Mouse (Mus musculus) limb, embryonic 11.5 days (tissue): Measurements from ENCODE around the gene Jag1. TPM values are rescaled to one million over a fixed set of nuclear protein-coding genes. Genes with fewer than 3 reads are reported as not detected.

Experiments used
- ATAC-seq: fragments of 200-750 bp; cut with Nextera tagmentation; 2 replicates; pipeline ENCODE4 v1.8.0; 2017; ENCODE audit warnings: low read depth; ENCODE audit not compliant: insufficient number of reproducible peaks, low FRiP score, low TSS enrichment
- DNase-seq: peaks from one replicate; pipeline ENCODE4 v3.0.0-alpha.2; 2015; ENCODE audit warnings: low spot score
- H3K27ac ChIP-seq: fragments of 300-500 bp; sonication (generic); replicated peaks from 2 replicates; pipeline ENCODE4 v1.5.1; 2014; ENCODE audit warnings: low read depth, mild to moderate bottlenecking, low read length
- H3K27me3 ChIP-seq: fragments of 300-500 bp; sonication (generic); 2 replicates; pipeline ENCODE4 v1.6.1; 2014; ENCODE audit warnings: mild to moderate bottlenecking, low read length, mixed read lengths; ENCODE audit not compliant: control insufficient read depth, insufficient read depth
- H3K36me3 ChIP-seq: fragments of 300-500 bp; sonication (generic); 2 replicates; pipeline ENCODE4 v1.6.1; 2014; ENCODE audit warnings: mild to moderate bottlenecking, low read length, moderate library complexity, mixed read lengths; ENCODE audit not compliant: control insufficient read depth, insufficient read depth
- H3K4me1 ChIP-seq: fragments of 300-500 bp; sonication (generic); 2 replicates; pipeline ENCODE4 v1.6.1; 2014; ENCODE audit warnings: low read length, mixed read lengths; ENCODE audit not compliant: control insufficient read depth, insufficient read depth
- H3K4me2 ChIP-seq: fragments of 300-500 bp; sonication (generic); 2 replicates; pipeline ENCODE4 v1.6.1; 2014; ENCODE audit warnings: low read depth, mild to moderate bottlenecking, moderate library complexity; ENCODE audit not compliant: severe bottlenecking
- H3K4me3 ChIP-seq: fragments of 300-500 bp; sonication (generic); 2 replicates; pipeline ENCODE4 v1.5.1; 2014; ENCODE audit warnings: low read depth, low read length
- H3K9ac ChIP-seq: fragments of 300-500 bp; sonication (generic); 2 replicates; pipeline ENCODE4 v1.6.1; 2014; ENCODE audit warnings: mild to moderate bottlenecking, low read length
- H3K9me3 ChIP-seq: fragments of 300-500 bp; sonication (generic); 2 replicates; pipeline ENCODE4 v1.6.1; 2016; ENCODE audit warnings: low read length; ENCODE audit not compliant: control insufficient read depth
- WGBS: fragments of 180-500 bp; shearing (Covaris S2); extraction: QIAGEN DNeasy Blood & Tissue Kit; methylation state at CpG from one replicate; pipeline ENCODE4 v1.1.7; 2014; 5-methylcytosine and 5-hydroxymethylcytosine counted together
- polyA plus RNA-seq: library from polyadenylated mRNA; unstranded; fragments of >200 nt; fragmentation: Nextera tagmentation; extraction: Ambion mirVana; gene quantifications from 2 replicates; pipeline ENCODE4 v1.2.1, GENCODE M21; 2014

Jag1 gene
- polyA plus RNA-seq, 1 experiment from 2014 or later = 23.3 TPM

DNA sequence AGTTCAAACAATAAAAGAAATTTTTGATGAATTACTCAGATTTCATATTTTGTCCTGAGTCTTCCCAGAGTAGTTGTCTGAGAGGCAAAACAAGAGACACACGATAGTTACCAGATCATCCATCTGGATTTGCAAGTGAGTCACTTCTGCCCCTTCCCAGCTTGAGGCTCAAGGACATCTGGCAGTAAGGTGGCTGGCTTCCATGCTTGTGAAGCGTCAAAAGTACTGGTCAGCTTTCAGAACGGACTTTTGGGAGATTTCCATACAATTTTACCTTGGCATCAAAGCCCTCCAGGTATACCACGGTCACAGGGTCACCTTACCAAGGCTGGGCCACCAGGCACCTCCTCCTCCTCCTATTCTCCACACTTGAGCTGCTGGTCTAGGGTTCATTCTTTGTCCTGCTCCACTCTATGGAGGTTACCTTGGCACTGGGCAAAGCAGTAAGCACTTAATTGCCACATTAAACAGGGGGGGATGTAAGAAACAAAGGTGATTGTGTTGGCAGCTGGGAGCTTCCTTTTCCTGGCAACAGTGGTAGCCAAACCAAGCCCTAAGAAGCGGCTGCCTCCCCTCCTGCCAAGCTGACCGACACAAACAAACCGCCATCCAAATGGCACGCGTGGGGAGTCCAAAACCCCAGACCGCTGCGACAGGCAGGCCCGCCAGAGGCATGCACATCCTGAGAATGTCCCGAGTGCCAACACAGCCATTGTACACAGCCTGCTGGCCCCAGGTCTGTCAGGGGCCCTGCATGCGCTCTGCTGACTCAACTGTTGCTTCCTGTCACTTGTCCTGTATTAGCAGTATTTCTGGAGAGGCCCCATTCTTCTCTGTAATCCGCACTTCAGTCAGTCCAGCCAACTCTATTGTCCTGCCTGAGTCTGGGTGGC, 6.9 kb downstream of the Jag1 start:
- Histone ChIP-seq H3K27ac (no peak overlapping the region), H3K4me3 (no peak overlapping the region)
- 76% methylated on average over 15 of the region's 15 CpGs for WGBS

DNA sequence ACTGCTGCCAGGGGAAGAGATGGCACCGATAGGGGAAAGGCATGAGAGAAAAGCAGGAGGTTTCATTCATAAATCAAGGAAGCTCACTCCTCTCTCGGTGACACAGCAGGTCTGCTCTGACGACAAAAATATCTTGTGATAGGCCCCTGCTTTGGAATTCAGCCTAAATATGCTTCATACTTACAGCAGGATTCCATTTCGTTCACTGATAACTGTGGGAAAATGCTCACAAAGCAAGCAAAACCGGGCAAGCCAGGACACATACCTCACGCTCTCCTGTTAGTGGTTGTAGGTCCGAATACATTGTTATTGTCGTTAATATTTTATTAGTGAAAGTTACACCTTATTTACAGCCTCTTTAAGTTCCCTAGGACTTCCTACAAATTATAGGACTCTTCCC, 8.5 kb downstream of the Jag1 start:
- H3K4me3 ChIP-seq = no peak overlapping the region
- no peak overlapping the region for H3K27ac ChIP-seq
- H3K36me3 ChIP-seq = peaks cover 2% of the 10 kb centered on the region; the same call in 1 of the 2 replicates
- no peak overlapping the region for H3K9ac ChIP-seq
- H3K27me3 ChIP-seq = no peaks in the 10 kb centered on the region
- WGBS = 66% methylated on average over 8 of the region's 8 CpGs
- peaks cover 24% of the 10 kb centered on the region for H3K4me1 ChIP-seq
- H3K4me2 ChIP-seq = no peak overlapping the region
- no peaks in the 10 kb centered on the region for H3K9me3 ChIP-seq
- DNase-seq (no peak), ATAC-seq (no peak)

More for the DNA sequence above, 6.9 kb downstream of the Jag1 start:
- no peaks in the 10 kb centered on the region for H3K9me3 ChIP-seq
- DNase-seq (no peak), ATAC-seq (no peak)
- H3K27me3 ChIP-seq = no peaks in the 10 kb centered on the region
- H3K36me3 ChIP-seq = no peaks in the 10 kb centered on the region
- H3K9ac ChIP-seq = no peak overlapping the region
- no peak overlapping the region for H3K4me2 ChIP-seq
- peaks cover 29% of the 10 kb centered on the region for H3K4me1 ChIP-seq

DNA sequence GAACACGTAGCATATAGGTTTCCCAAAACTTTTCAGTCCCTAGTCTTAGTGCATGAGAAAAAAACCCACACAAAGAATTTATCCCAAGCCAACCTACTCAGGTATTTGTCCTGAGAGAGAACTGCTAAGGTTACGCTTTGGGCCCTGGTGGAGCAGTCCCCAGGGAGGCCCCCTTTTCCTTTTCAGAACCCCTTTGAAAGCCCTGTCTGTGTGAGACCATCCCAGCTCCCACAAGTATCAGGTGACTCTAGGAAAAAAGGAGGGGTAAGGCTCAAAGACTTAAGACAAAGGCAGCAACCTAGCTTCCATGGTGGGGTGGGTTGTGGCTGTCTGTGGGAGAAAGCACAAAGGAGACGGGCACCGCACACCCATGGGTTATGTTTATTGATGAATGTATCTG, 9.2 kb downstream of the Jag1 start:
- no peak overlapping the region for H3K4me2 ChIP-seq
- peaks cover 2% of the 10 kb centered on the region; the same call in 1 of the 2 replicates for H3K36me3 ChIP-seq
- no peaks in the 10 kb centered on the region for H3K27me3 ChIP-seq
- no peak overlapping the region for H3K9ac ChIP-seq
- H3K27ac ChIP-seq = no peak overlapping the region
- H3K4me1 ChIP-seq = peaks cover 22% of the 10 kb centered on the region
- ATAC-seq (no peak), DNase-seq (no peak)
- H3K9me3 ChIP-seq = no peaks in the 10 kb centered on the region
- 76% methylated on average over 4 of the region's 4 CpGs for WGBS
- no peak overlapping the region for H3K4me3 ChIP-seq

DNA sequence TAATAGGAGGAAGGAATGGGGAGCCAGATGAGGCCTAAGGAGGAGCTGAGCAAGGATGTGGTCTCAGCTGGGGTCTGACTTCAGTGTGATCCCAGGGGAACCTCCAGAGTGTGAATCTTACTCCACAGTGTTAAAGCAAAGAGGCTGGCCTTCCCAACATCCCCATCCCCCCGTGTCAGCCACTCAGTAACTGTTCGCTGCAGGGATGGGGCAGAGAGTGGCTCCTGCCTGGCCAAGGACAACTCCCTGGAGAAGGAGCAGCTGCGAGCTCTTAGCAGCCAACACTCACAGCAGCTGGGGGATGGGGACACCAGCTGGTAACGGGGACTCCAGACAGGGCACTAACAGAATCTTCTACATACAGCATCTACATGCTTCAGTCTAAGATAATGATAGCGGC, 15.4 kb downstream of the Jag1 start:
- no peak overlapping the region for H3K4me3 ChIP-seq
- DNase-seq (no peak), ATAC-seq (no peak)
- H3K4me1 ChIP-seq = peaks cover 19% of the 10 kb centered on the region
- no peak overlapping the region for H3K4me2 ChIP-seq
- 35% methylated on average over 5 of the region's 5 CpGs for WGBS
- no peaks in the 10 kb centered on the region for H3K27me3 ChIP-seq
- H3K36me3 ChIP-seq = peaks cover 3% of the 10 kb centered on the region
- no peak overlapping the region for H3K27ac ChIP-seq
- H3K9ac ChIP-seq = no peak overlapping the region
- H3K9me3 ChIP-seq = no peaks in the 10 kb centered on the region

DNA sequence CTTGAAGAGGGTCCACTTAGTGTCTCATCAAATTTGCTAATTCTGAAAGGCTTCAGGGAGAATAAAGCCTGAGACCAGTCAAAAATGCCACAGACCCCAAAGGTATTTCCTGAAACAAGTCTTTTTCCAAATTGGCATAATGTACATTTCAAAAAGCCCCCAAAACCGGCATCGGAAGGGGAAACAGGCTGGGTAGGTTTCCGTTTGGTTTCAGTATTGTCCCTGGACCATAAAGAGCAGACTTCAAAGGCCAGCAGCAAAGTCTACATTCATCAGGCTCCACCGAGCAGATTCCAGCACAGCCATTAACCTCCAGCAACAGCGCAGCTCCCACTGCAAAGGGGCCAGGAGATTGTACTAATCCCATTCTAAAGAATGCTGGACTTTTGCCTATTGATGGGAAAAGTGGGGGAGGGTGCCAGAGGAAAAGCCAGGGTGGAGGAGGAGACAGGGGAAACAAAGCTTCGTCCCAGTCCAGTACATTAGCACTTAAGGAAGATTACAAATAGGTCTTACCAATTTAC, 17.2 kb downstream of the Jag1 start:
- H3K9me3 ChIP-seq = no peaks in the 10 kb centered on the region
- no peak for ATAC-seq
- no peak overlapping the region for H3K9ac ChIP-seq
- no peak overlapping the region for H3K27ac ChIP-seq
- H3K4me1 ChIP-seq = peaks cover 19% of the 10 kb centered on the region
- 6% methylated on average over 6 of the region's 6 CpGs for WGBS
- H3K36me3 ChIP-seq = peaks cover 5% of the 10 kb centered on the region
- H3K4me2 ChIP-seq = no peak overlapping the region
- no peak for DNase-seq
- no peaks in the 10 kb centered on the region for H3K27me3 ChIP-seq
- H3K4me3 ChIP-seq = no peak overlapping the region

DNA sequence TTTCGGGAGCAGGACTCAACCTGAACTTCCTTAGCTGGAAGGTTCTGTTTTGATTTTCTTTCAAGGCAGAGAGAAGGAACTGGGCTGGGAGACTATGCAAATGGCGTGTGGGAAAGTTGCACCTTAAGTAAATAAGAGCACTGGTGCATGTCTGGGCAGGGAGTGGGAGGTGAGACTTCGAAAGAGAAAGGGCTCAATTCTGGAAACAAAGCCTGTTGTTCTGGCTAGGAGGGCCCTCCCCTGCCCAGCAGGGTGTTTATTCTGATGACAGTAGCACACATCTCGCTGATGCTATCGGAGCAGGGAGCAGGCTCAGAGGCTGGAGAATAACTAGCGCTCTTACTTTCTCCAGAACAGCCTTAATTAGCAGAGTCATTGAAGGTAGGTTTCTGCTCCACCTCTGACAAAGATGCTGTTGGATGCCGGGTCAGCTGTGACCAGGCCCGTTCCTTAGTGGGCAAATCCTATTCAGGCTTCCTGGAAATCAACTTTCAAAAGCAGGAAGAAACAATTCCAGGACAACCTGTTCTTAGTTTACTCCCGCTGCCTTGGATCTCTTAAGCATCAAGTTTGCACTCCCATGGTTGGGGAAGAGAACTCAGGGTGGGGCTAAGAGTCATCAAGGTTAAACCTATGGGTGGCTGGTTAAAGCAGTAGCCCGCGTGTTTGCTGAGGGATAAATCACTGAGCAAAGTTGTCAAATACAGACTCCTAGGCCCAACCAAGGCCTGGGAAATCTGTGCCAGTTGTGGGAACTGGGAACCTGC, 18.0 kb downstream of the Jag1 start:
- Histone ChIP-seq H3K4me2 (no peak overlapping the region), H3K4me1 (peaks cover 19% of the 10 kb centered on the region), H3K27ac (no peak overlapping the region; the same call in 1 of the 2 replicates), H3K4me3 (no peak overlapping the region), H3K9me3 (no peaks in the 10 kb centered on the region), H3K27me3 (no peaks in the 10 kb centered on the region), H3K9ac (no peak overlapping the region), H3K36me3 (peaks cover 4% of the 10 kb centered on the region)
- no peak for ATAC-seq
- 29% methylated on average over 11 of the region's 11 CpGs for WGBS
- DNase-seq = no peak

DNA sequence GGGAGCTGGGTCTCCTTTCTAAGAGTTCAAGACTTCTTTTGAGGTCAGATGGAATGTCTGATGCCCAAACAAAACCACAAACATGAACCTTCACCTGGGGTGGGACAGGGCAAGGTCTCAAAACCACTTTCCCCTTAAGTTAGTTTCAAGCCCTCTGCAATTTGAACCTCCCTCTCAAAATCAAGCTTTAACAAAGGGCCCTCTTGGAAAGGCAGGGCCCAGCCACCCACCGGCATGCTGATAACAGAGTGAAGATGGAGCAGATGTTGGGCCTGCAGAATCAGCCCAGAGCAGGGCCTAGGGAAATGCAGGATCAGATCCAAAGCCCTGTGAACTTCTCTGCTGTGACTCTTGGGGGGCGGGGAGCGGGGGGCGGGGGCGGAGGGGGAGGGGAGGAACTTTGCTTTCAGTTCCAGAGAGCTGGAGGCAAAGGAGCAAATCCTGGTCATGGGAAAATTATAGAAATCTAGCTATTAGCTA, 19.4 kb downstream of the Jag1 start:
- no peak overlapping the region for H3K4me3 ChIP-seq
- H3K4me1 ChIP-seq = peaks cover 19% of the 10 kb centered on the region
- no peaks in the 10 kb centered on the region for H3K9me3 ChIP-seq
- H3K27me3 ChIP-seq = no peaks in the 10 kb centered on the region
- ATAC-seq (no peak), DNase-seq (peak; percentile 42)
- no peak overlapping the region for H3K27ac ChIP-seq
- no peak overlapping the region for H3K9ac ChIP-seq
- 16% methylated on average over 5 of the region's 5 CpGs for whole genome bisulfite sequencing
- H3K4me2 ChIP-seq = no peak overlapping the region
- H3K36me3 ChIP-seq = peaks cover 2% of the 10 kb centered on the region; the same call in 1 of the 2 replicates

DNA sequence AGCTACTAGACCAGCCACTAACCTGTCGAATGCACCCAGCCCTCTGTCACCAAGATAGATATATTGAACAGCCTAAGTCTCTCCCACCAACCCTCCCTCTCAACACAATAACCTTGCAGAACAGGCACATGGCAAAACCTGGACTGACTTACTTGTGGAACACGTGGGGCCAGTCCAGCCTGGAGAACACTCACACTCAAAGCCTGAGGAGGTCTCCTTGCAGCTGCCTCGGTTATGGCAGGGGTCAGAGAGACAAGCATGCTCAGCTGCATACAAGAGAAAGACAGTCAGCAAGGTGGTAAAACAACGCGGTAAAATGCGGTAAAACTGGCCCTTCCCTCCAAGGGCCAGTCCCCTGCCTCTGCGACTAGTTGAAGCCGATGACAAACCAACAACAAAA, 22.1 kb downstream of the Jag1 start:
- ATAC-seq (no peak), DNase-seq (no peak)
- Histone ChIP-seq H3K27me3 (no peaks in the 10 kb centered on the region), H3K4me3 (no peak overlapping the region), H3K4me1 (peaks cover 13% of the 10 kb centered on the region), H3K9ac (no peak overlapping the region), H3K4me2 (no peak overlapping the region), H3K36me3 (peaks cover 2% of the 10 kb centered on the region; the same call in 1 of the 2 replicates), H3K9me3 (no peaks in the 10 kb centered on the region), H3K27ac (no peak overlapping the region)
- 75% methylated on average over 8 of the region's 8 CpGs for WGBS
